Mouse (Mus musculus): ENCODE data around the gene Ifi27l2a. TPM values are rescaled to one million over a fixed set of nuclear protein-coding genes. Genes with fewer than 3 reads are reported as not detected.
"Not testable (repeated sequence)": the region's sequence is repeated elsewhere in the genome, so short reads cannot be mapped to it uniquely, and the experiment has no call there.

Ifi27l2a gene
- polyA plus RNA-seq, 1 experiment from 2014 or later: 14.3 TPM

- no peaks in the 10 kb centered on the region for H3K27me3 ChIP-seq
- no peak within 1 kb of the TSS for H3K4me2 ChIP-seq
- H3K9me3 ChIP-seq: no peaks in the 10 kb centered on the region
- no peaks in the 10 kb centered on the region for H3K36me3 ChIP-seq
- 74% methylated on average over 3 of the region's 3 CpGs for WGBS
- H3K4me3 ChIP-seq: no peak within 1 kb of the TSS
- no peak for ATAC-seq (ENCODE audit: insufficient number of reproducible peaks, low FRiP score, low TSS enrichment, low read depth)
- no peak within 1 kb of the TSS for H3K27ac ChIP-seq
- no peaks in the 10 kb centered on the region for H3K4me1 ChIP-seq
- H3K9ac ChIP-seq: no peak within 1 kb of the TSS
Measured at GRCm38 (mm10) chr12:103457140-103457539, 13.7 kb upstream of the Ifi27l2a start, which contains the start of gene Ifi27l2b. Gene Ifi27l2b, minus strand, starts transcription at chr12:103457223.

DNA sequence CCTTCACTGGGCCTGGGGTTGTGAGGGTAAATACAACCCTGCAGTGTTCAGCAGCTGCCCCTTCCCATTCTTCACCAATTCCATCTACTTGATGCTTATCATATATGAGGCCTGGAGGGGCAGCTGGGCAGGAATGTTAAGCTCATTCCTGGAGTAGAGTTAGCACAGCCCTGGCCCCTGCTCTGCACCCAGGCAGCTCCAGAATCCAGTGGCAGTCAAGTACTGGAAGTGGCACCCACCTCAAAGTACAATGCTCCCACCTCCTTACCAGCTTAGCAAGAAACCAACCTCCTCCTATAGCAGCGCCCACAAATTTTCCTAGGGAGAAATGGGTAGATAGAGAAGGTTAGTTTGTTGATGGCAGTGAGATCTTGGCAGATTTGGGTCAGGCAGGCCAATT, 13.2 kb upstream of the Ifi27l2a start:
- not testable (repeated sequence) for ATAC-seq (ENCODE audit: insufficient number of reproducible peaks, low FRiP score, low TSS enrichment, low read depth); H3K4me2 ChIP-seq; H3K36me3 ChIP-seq; H3K4me1 ChIP-seq; H3K27me3 ChIP-seq; H3K27ac ChIP-seq; H3K4me3 ChIP-seq; H3K9me3 ChIP-seq; H3K9ac ChIP-seq
- WGBS: no CpG with 5 or more reads among the region's 1 CpGs

GRCm38 (mm10) chr12:103453361-103453760, 9.9 kb upstream of the Ifi27l2a start:
- ATAC-seq (ENCODE audit: insufficient number of reproducible peaks, low FRiP score, low TSS enrichment, low read depth): no peak
- no peak overlapping the region for H3K4me2 ChIP-seq
- no peaks in the 10 kb centered on the region for H3K27me3 ChIP-seq
- no peak overlapping the region for H3K4me3 ChIP-seq
- no peaks in the 10 kb centered on the region for H3K9me3 ChIP-seq
- no peak overlapping the region for H3K27ac ChIP-seq
- no peaks in the 10 kb centered on the region for H3K36me3 ChIP-seq
- no peak overlapping the region for H3K9ac ChIP-seq
- no peaks in the 10 kb centered on the region for H3K4me1 ChIP-seq

GRCm38 (mm10) chr12:103445060-103445459, 1.6 kb upstream of the Ifi27l2a start:
- H3K36me3 ChIP-seq: no peaks in the 10 kb centered on the region
- H3K9me3 ChIP-seq: no peaks in the 10 kb centered on the region
- H3K4me2 ChIP-seq: no peak overlapping the region
- H3K27me3 ChIP-seq: no peaks in the 10 kb centered on the region
- ATAC-seq (ENCODE audit: insufficient number of reproducible peaks, low FRiP score, low TSS enrichment, low read depth): no peak
- no peak overlapping the region for H3K4me3 ChIP-seq
- no peaks in the 10 kb centered on the region for H3K4me1 ChIP-seq
- no peak overlapping the region for H3K9ac ChIP-seq
- WGBS: 78% methylated on average over 3 of the region's 3 CpGs
- H3K27ac ChIP-seq: no peak overlapping the region

- WGBS: 33% methylated on average over 6 of the region's 7 CpGs
Measured at GRCm38 (mm10) chr12:103444261-103444660, 781 bp upstream of the Ifi27l2a start.

GRCm38 (mm10) chr12:103437601-103438000, 5.9 kb downstream of the Ifi27l2a start:
- Histone ChIP-seq H3K9me3 (no peaks in the 10 kb centered on the region), H3K27me3 (no peaks in the 10 kb centered on the region), H3K4me3 (no peak overlapping the region), H3K4me1 (peaks cover 4% of the 10 kb centered on the region; the same call in 1 of the 2 replicates), H3K4me2 (no peak overlapping the region), H3K9ac (no peak overlapping the region), H3K27ac (no peak overlapping the region), H3K36me3 (no peaks in the 10 kb centered on the region)
- ATAC-seq (ENCODE audit: insufficient number of reproducible peaks, low FRiP score, low TSS enrichment, low read depth): no peak
- WGBS: 75% methylated on average over 1 of the region's 1 CpGs

More at GRCm38 (mm10) chr12:103444261-103444660, 781 bp upstream of the Ifi27l2a start:
- not testable (repeated sequence) for ATAC-seq (ENCODE audit: insufficient number of reproducible peaks, low FRiP score, low TSS enrichment, low read depth); H3K4me3 ChIP-seq; H3K27me3 ChIP-seq; H3K27ac ChIP-seq; H3K4me2 ChIP-seq; H3K36me3 ChIP-seq; H3K4me1 ChIP-seq; H3K9me3 ChIP-seq; H3K9ac ChIP-seq

- no peaks in the 10 kb centered on the region for H3K27me3 ChIP-seq
- H3K4me3 ChIP-seq: peak overlapping the region; percentile 27
- H3K9me3 ChIP-seq: no peaks in the 10 kb centered on the region
- H3K9ac ChIP-seq: no peak overlapping the region
- H3K36me3 ChIP-seq: no peaks in the 10 kb centered on the region
- peak overlapping the region; percentile 38 for H3K4me2 ChIP-seq
- peaks cover 4% of the 10 kb centered on the region; the same call in 1 of the 2 replicates for H3K4me1 ChIP-seq
- ATAC-seq (ENCODE audit: insufficient number of reproducible peaks, low FRiP score, low TSS enrichment, low read depth): no peak
- H3K27ac ChIP-seq: 0 out of 2 replicates have a peak overlapping the region, but pooled peaks have one; percentile 47
Measured at GRCm38 (mm10) chr12:103434861-103435260, 8.6 kb downstream of the Ifi27l2a start.

GRCm38 (mm10) chr12:103433986-103434731, 9.3 kb downstream of the Ifi27l2a start, which contains the start of gene Ifi27:
Gene Ifi27, plus strand, starts transcription at chr12:103434211.
- H3K4me3 ChIP-seq: peak within 1 kb of the TSS; percentile 27
- no peaks in the 10 kb centered on the region for H3K27me3 ChIP-seq
- H3K4me1 ChIP-seq: peaks cover 4% of the 10 kb centered on the region; the same call in 1 of the 2 replicates
- no peaks in the 10 kb centered on the region for H3K36me3 ChIP-seq
- no peak within 1 kb of the TSS for H3K9ac ChIP-seq
- ATAC-seq (ENCODE audit: insufficient number of reproducible peaks, low FRiP score, low TSS enrichment, low read depth): peak; percentile 87
- H3K27ac ChIP-seq: peak within 1 kb of the TSS; percentile 69
- no peaks in the 10 kb centered on the region for H3K9me3 ChIP-seq
- peak within 1 kb of the TSS; percentile 38 for H3K4me2 ChIP-seq
- WGBS: 47% methylated on average over 8 of the region's 8 CpGs

DNA sequence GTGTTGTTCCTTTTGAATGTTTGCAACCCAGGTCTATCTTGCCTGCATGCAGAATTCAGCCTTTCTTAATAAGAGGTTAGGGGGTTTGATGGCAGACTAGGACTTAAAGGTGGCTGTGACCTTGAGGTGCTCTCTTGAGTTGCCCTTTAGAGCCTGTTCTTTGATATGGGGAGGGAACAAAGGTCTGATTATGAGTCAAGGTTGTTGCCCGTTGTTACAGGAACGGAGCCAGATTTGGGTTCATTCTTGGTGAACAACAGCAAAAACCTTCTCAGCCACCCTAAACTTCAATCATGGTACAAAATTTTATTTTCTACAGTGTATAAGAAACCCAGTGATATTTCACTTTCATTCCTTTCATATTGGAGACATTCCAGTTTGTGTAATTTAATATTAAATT, 10.1 kb downstream of the Ifi27l2a start:
- no peak overlapping the region for H3K9ac ChIP-seq
- no peaks in the 10 kb centered on the region for H3K36me3 ChIP-seq
- H3K4me2 ChIP-seq: no peak overlapping the region
- no peak for ATAC-seq (ENCODE audit: insufficient number of reproducible peaks, low FRiP score, low TSS enrichment, low read depth)
- H3K27ac ChIP-seq: peak overlapping the region; percentile 69
- 60% methylated on average over 2 of the region's 2 CpGs for WGBS
- peaks cover 4% of the 10 kb centered on the region; the same call in 1 of the 2 replicates for H3K4me1 ChIP-seq
- H3K9me3 ChIP-seq: no peaks in the 10 kb centered on the region
- H3K27me3 ChIP-seq: no peaks in the 10 kb centered on the region
- H3K4me3 ChIP-seq: no peak overlapping the region

DNA sequence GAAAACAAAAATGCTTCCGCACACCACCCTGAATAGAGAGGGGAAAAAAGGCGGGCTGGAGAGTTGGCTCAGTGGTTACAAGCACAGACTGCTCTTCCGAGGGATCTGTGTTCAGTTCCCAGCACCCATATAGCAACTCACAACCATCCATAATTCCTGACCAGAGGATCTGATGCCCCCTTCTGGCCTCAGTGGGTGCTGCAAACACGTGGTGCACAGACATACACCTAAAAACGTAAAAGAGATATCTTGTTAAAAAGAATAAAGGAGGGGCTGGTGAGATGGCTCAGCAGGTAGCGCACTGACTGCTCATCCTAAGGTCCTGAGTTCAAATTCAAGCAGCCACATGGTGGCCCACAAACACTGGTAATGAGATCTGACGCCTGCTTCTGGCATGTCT, 16.8 kb downstream of the Ifi27l2a start:
- peaks cover 8% of the 10 kb centered on the region; the same call in 1 of the 2 replicates for H3K36me3 ChIP-seq
- H3K27ac ChIP-seq: no peak overlapping the region
- H3K27me3 ChIP-seq: no peaks in the 10 kb centered on the region
- no peak overlapping the region for H3K4me2 ChIP-seq
- ATAC-seq (ENCODE audit: insufficient number of reproducible peaks, low FRiP score, low TSS enrichment, low read depth): no peak
- peaks cover 22% of the 10 kb centered on the region for H3K4me1 ChIP-seq
- WGBS: 87% methylated on average over 7 of the region's 7 CpGs
- no peaks in the 10 kb centered on the region for H3K9me3 ChIP-seq
- H3K4me3 ChIP-seq: no peak overlapping the region
- no peak overlapping the region for H3K9ac ChIP-seq

GRCm38 (mm10) chr12:103425729-103426470, 17.6 kb downstream of the Ifi27l2a start, which contains the start of gene Ddx24:
Gene Ddx24, minus strand, starts transcription at chr12:103425830.
- WGBS: 2% methylated on average over 32 of the region's 33 CpGs

More at GRCm38 (mm10) chr12:103425729-103426470, 17.6 kb downstream of the Ifi27l2a start, which contains the start of gene Ddx24:
- Histone ChIP-seq H3K36me3 (peaks cover 8% of the 10 kb centered on the region; the same call in 1 of the 2 replicates), H3K27me3 (no peaks in the 10 kb centered on the region), H3K27ac (peak within 1 kb of the TSS; percentile 47; the same call in 1 of the 2 replicates), H3K4me3 (peak within 1 kb of the TSS; percentile 93), H3K9ac (peak within 1 kb of the TSS; percentile 78), H3K9me3 (no peaks in the 10 kb centered on the region), H3K4me2 (peak within 1 kb of the TSS; percentile 63), H3K4me1 (peaks cover 27% of the 10 kb centered on the region)
- peak; percentile 99 for ATAC-seq (ENCODE audit: insufficient number of reproducible peaks, low FRiP score, low TSS enrichment, low read depth)

All from limb, embryonic 15.5 days (tissue).